Comparison of ENCODE assay signal across 34 mouse cellular contexts in the genomic region with DNA sequence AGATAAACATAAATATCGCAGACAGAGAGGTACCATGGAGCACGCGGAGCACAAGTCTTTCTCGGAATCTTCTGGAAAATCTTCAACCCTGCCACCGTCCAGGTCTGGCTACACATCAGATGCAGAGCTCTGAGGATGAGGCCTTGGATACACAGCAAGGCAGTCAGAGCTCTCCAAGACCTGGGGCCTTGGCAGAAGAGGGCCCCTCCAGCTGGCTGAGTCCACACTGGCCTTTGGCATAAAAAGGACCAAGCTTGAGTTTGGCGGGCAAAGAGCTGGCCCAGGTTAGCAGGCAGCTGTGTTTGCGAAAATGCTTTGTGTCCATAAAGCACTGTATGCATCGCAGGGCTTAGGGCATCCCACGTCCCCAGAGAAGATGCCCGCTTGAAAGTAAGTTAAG. TPM values are rescaled to one million over a fixed set of nuclear protein-coding genes. Genes with fewer than 3 reads are reported as not detected.
"Had no signal": no experiment of that assay in that cellular context is flagged by ENCODE, and none has a peak within 500 bp of the region (broad histone marks: within the 10 kb centered on the region; RNA-seq: fewer than 3 reads in every experiment).

No protein-coding gene starts in this region.

- H3K36me3 ChIP-seq: heart, embryonic 10.5 days; heart, embryonic 12.5 days; heart, embryonic 13.5 days; heart, embryonic 15.5 days; hindbrain, embryonic 10.5 days; hindbrain, embryonic 12.5 days; hindbrain, embryonic 13.5 days; hindbrain, embryonic 15.5 days; intestine, embryonic 15.5 days; kidney, embryonic 15.5 days had no signal

- H3K9ac ChIP-seq: heart, embryonic 12.5 days; heart, embryonic 13.5 days; heart, embryonic 15.5 days; hindbrain, embryonic 12.5 days; hindbrain, embryonic 13.5 days; hindbrain, embryonic 14.5 days; hindbrain, embryonic 15.5 days; intestine, embryonic 15.5 days; kidney, embryonic 15.5 days had no signal

- H3K9me3 ChIP-seq: heart, embryonic 10.5 days; heart, embryonic 12.5 days; heart, embryonic 13.5 days; heart, embryonic 15.5 days; hindbrain, embryonic 10.5 days; hindbrain, embryonic 12.5 days; hindbrain, embryonic 13.5 days; hindbrain, embryonic 15.5 days; intestine, embryonic 15.5 days; kidney, embryonic 15.5 days had no signal

- H3K27me3 ChIP-seq: hindbrain, embryonic 13.5 days; hindbrain, embryonic 15.5 days; intestine, embryonic 15.5 days; kidney, embryonic 15.5 days had no signal

- ATAC-seq: inflammation-experienced regulatory T-cells, adult 6 months; intestine, embryonic 15.5 days; intestine, embryonic 16.5 days; intestine, postnatal 0 days had no signal

- DNase-seq: heart, postnatal 10 days; heart, postnatal 14 days; heart, postnatal 36 days; heart, postnatal 4 days; kidney, adult 11 months; kidney, adult 18-20 months; kidney, adult 2 months; kidney, adult 8-10 months; kidney, adult 9 months; kidney, postnatal 10 days; kidney, postnatal 14 days; kidney, postnatal 25 days; kidney, postnatal 36 days; kidney, postnatal 4 days; layer of hippocampus, adult 9-11 months; layer of hippocampus, postnatal 36 days had no signal

- H3K4me1 ChIP-seq: heart, embryonic 10.5 days; heart, embryonic 12.5 days; heart, embryonic 13.5 days; heart, embryonic 15.5 days; hindbrain, embryonic 12.5 days; hindbrain, embryonic 13.5 days; hindbrain, embryonic 15.5 days; intestine, embryonic 15.5 days had no signal

- H3K27ac ChIP-seq: heart, embryonic 10.5 days; heart, embryonic 13.5 days; heart, embryonic 15.5 days; hindbrain, embryonic 10.5 days; hindbrain, embryonic 12.5 days; hindbrain, embryonic 13.5 days; hindbrain, embryonic 14.5 days; hindbrain, embryonic 15.5 days; intestine, embryonic 15.5 days; kidney, embryonic 15.5 days; kidney, postnatal 0 days; layer of hippocampus, adult 2 months; left cerebral cortex, adult 2 months had no signal

- H3K4me2 ChIP-seq: heart, embryonic 11.5 days; heart, embryonic 12.5 days; heart, embryonic 13.5 days; heart, embryonic 15.5 days; hindbrain, embryonic 12.5 days; hindbrain, embryonic 13.5 days; hindbrain, embryonic 14.5 days; hindbrain, embryonic 15.5 days; intestine, embryonic 15.5 days; kidney, embryonic 15.5 days had no signal

- H3K4me3 ChIP-seq: heart, embryonic 10.5 days; heart, embryonic 12.5 days; heart, embryonic 13.5 days; heart, embryonic 15.5 days; hindbrain, embryonic 10.5 days; hindbrain, embryonic 12.5 days; hindbrain, embryonic 13.5 days; hindbrain, embryonic 15.5 days; intestine, embryonic 15.5 days; kidney, embryonic 15.5 days; layer of hippocampus, adult 2 months; left cerebral cortex, adult 2 months had no signal

RNA-seq across cellular contexts. Expression of gene Crtac1, which starts 17.0 kb away (rescaled TPM):
- total RNA-seq: heart, postnatal 36 days had no signal
- polyA plus RNA-seq: inflammation-experienced regulatory T-cells, adult 6 months had no signal
